Mouse (Mus musculus): Measurements from ENCODE around the gene Mecom.
"Not testable (repeated sequence)": the region's sequence is repeated elsewhere in the genome, so short reads cannot be mapped to it uniquely, and the experiment has no call there.

Mecom gene

DNA sequence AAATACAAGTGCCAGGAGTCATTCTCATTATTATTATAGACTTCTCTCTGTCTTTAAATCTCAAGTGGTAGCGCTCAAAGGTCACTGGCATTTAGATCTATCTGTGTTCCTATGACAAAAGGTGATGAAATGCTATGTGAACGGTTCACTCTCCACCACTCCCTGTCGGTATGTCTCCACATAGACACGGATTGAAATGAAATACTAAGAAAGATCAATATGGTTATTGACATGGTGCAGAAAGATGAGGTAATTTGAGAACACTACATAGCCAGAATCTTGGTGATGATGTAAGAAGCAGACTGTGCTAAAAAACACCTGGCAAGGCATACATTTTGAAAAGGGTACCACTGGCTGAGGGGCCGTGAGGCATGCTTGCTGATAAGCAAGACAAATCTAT, 294.1 kb downstream of the Mecom start:
- DNase-seq (ENCODE audit: low read depth, low spot score), result no peak

DNA sequence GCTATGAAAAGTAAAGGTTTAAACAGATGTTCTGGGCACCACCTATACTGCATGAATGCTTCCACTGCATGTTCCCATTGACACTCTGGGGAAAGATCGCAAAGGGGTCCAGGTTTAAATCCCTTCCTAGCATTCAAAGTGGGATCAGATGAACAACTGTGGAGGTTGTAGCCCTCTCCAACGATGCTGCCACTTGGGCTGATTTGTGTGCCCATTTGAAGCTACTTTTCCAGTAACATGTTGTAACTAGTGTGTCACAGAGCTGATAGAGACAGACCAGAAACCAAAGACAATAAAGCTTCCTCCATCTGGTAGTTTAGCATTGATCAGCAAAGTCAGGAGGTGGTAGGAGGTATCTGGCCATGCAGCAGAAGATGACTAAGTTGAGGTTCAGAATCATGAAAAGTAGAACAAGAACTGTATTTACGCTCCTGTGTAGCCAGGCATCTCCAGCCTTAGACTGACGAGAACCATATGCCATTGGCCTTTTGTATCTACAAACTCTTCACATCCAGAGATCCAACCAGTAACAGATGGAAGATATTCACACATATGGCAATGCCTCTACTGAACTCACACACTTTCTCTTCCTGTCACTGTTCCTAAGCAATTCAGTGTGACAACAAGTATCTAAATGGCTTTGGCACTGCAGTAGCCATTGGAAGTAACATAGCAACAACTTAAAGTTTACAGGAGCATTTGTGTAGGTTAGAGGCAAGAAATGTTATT, 299.0 kb downstream of the Mecom start:
- DNase-seq (ENCODE audit: low read depth, low spot score), result no peak

- no peak for DNase-seq (ENCODE audit: low read depth, low spot score)
Measured at GRCm38 (mm10) chr3:30247256-30247655, 300.6 kb downstream of the Mecom start.

GRCm38 (mm10) chr3:30246431-30247041, 301.3 kb downstream of the Mecom start:
- no peak for DNase-seq (ENCODE audit: low read depth, low spot score)

DNA sequence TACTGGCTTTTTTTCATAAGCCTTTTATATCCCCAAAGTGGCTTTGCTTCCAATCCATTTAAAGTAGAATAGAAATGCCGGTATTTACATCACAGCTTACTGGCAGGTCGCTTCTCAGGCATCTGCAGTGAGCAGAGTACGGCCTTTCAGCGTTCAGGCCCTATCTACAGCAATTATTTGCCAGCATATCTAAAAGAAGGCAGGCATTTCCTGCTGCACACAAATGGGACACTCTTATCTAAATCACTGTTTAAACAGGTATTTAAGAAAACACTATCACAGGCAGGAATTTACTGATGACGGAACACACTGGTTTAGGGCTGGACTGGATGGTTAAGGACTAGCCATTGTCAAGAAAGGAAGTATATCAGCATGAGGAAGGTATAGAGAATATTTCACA, 301.9 kb downstream of the Mecom start:
- no peak for DNase-seq (ENCODE audit: low read depth, low spot score)

DNA sequence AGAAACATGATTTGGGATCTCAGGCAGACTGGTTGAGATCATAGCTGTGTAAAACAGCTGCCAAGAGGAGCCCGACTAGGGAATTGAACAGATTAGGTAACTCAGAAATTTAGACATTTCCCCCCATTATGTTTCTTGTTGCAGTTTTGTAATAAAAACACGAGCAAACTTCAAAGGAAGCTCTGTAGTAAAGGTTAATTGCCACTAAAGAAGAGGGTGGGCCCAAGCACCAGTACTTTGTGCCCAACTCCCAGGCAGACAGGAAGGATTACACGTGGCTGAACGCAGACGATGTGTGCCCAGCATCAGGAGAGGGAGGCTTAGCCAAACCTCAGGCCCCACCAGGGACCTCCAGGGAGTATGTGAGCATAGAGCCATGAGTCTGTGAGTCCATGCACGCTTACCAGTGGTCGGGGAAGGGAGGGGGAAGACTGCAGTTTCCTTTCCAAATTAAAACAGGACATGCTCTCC, 303.4 kb downstream of the Mecom start:
- DNase-seq (ENCODE audit: low read depth, low spot score), result no peak

DNA sequence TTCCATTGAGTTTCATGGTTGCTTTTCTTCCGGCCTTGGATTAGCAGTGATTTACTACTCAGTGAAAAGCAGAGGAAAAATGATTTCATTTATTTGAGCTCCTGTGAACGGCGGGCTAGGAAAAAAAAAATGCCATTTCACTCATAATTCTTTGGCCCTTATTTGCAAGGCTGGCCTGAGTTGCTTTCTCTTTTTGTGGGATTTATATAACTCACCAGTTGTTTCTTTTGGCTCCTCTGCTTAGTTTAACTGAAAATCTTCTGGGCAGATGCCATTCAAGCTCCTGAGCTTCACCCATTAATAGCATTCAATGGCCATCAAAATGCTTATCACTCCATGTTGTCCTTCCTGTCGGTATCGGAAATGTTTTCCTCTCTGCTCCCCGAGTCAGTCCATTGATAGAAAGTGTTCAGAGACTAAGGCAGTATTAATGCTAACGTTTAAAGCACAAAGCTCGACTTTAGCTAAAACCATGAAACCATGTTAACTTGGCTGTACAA, 304.0 kb downstream of the Mecom start:
- no peak for DNase-seq (ENCODE audit: low read depth, low spot score)

- no peak for DNase-seq (ENCODE audit: low read depth, low spot score)
Measured at GRCm38 (mm10) chr3:30239416-30239815, 308.4 kb downstream of the Mecom start.

- no peak for DNase-seq (ENCODE audit: low read depth, low spot score)
Measured at GRCm38 (mm10) chr3:30237493-30237892, 310.3 kb downstream of the Mecom start.

DNA sequence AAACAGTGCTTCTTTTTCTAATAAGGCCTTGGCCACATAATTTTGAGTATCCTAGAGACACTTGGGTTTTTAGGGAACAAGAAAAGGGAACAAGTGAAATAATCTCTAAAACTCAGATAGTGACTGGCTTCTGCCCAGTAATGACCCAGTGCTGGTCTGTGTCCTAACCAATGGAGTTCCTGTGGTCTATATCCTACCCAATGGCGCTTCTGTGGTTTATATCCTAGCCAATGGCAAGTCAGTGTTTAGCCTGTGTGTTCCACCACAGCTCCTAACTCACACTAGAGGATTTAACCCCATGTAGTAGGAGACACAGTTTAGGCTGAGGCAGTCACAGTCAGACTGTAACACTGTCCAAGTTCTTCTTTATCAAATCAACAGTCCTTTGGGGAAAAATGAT, 313.8 kb downstream of the Mecom start:
- no peak for DNase-seq (ENCODE audit: low read depth, low spot score)

DNA sequence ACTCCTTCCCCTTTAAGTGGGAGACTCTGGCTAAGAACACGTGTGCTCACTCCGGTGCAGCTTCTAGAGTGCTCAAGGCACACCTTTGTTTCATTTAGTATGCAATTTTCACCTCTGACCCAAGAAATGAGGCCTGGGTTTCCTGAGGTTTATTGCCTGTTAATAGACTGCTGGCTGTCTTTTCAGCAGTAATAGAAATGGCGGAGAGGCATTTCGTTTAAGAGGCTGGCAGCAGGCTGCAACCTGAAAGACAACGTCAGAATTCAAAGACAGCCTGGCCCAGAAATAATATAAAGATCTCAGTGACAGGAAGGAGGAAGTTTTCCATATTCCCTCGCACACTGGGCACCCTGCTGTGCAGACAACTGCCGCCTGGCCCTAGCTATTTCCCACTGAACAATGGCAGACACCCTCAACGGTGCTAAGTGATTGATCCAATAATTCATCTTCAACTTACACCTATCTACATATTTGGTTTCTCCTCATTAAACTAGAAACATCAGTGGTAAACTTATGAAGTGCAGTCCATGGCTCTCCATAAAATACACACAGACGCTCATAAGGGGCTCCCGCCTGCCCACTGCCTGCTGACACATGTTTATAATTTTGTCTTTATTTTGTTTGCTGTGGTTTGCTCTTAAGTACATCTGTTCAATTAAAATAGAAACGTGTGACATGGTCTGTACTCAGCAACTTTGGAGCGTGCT, 319.7 kb downstream of the Mecom start:
- DNase-seq (ENCODE audit: low read depth, low spot score), result peak; percentile 21

DNA sequence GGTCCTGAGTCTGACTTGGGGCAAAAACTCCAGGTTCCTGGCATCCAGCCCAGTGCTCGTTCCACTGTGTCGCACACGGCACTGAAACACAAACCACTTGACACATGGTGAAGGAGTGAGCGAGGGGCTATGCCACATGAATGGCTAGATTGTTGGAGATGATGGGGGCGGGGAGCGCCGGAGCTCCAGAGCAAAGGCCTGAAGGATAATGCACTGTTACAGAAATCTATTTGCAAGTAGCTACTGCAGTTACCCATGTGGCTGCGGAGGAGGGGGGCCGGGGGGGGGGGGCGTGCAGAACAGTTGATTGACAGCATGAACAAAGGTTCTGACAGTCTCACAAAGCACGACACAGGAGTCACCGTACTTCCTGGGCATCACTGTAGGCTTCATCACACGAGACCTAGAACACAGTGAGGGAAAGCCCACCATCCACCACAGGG, 320.9 kb downstream of the Mecom start:
- DNase-seq (ENCODE audit: low read depth, low spot score), result no peak

GRCm38 (mm10) chr3:30225200-30225599, 322.6 kb downstream of the Mecom start:
- not testable (repeated sequence) for DNase-seq (ENCODE audit: low read depth, low spot score)

GRCm38 (mm10) chr3:30220701-30221412, 327.0 kb downstream of the Mecom start:
- no peak for DNase-seq (ENCODE audit: low read depth, low spot score)

DNA sequence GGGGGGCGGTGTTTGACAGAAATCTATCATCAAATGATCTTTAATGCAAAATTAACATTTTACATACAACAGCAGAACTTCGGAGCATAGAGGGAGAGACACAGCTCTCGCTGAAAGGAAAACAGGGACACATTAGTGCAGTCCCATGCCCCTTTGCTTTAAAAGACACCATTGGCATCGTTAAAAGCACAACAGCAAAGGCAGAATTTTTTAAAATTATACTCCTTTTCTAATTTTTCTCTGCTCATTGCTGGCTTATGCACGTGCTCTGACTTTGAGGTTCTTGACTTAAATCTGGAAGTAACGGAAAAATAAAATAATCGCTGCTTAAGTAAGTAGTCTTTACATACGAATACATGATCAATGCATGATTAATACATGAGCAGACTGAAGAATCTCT, 327.9 kb downstream of the Mecom start:
- no peak for DNase-seq (ENCODE audit: low read depth, low spot score)

DNA sequence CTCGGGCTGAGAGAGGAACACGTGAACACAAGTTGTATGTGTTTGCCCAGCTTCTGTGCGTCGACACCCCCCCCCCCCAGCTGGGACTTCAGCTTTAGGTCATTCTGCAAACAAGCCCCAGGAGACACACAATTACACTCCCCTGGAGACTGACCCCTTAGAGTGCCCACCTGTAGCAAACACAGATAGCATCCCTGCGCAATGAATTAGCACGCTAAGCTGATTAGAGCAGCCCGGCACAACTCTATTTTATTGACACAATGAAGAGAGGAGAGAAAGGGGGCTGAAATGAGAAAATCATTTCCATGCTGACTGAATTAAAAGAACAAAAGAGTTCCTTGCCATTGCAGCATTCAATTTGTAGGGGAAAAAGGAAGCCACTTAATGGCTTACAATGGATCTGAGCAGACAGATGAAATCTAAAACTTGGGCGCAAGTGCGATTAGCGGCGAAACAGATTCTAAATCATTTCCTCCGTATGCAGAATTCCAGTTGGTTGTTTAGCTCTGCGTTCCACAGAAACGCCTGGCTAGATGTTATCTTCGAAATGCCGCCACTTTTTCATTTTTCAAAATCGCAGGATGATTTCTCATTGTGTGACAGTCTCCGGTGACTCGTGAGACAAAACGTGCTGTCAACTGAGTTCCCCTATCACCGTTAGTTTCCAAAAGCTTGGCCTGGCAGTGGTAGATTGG, 328.5 kb downstream of the Mecom start:
- DNase-seq (ENCODE audit: low read depth, low spot score), result no peak

DNA sequence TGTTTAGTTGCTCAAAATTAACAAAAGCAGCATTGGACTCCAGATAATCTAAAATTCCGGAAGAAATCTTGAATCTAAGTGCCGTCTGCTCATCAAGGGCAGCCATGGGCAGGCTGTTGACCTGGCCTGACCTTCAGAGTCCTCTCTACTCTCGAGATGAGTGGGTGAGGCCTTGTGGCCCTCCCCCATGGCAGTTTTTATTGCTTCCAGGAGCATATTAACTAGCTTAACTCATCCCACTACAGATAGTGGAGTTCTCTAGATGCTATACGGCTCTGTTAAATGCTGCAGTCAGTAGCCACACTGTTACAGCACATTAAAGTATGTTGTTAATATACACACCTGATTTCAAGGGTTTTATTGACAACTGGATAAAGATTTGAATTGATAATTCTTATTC, 333.2 kb downstream of the Mecom start:
- DNase-seq (ENCODE audit: low read depth, low spot score), result no peak

- no peak for DNase-seq (ENCODE audit: low read depth, low spot score)
Measured at GRCm38 (mm10) chr3:30213540-30214170, 334.2 kb downstream of the Mecom start.

DNA sequence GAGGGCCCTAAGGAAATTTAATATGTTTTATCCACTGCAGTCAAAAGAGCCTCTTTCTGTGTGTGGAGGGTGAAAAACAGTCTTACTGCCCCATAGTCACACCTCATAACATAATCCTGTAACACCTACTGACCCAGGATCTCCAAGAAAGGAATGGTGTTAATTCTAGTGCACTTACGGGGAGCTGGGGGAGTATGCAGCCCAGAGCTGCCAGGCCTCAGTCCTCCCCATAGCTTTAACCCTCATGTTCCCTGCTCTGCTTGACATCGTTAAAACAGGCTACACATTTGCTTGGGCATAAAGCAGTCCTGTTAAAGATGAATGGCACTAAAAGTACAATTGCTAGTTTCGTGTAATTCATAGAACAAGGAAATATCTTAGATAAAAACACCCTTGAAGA, 335.0 kb downstream of the Mecom start:
- DNase-seq (ENCODE audit: low read depth, low spot score), result no peak

- DNase-seq (ENCODE audit: low read depth, low spot score), result peak; percentile 20
Measured at GRCm38 (mm10) chr3:30209131-30209530, 338.7 kb downstream of the Mecom start.

DNA sequence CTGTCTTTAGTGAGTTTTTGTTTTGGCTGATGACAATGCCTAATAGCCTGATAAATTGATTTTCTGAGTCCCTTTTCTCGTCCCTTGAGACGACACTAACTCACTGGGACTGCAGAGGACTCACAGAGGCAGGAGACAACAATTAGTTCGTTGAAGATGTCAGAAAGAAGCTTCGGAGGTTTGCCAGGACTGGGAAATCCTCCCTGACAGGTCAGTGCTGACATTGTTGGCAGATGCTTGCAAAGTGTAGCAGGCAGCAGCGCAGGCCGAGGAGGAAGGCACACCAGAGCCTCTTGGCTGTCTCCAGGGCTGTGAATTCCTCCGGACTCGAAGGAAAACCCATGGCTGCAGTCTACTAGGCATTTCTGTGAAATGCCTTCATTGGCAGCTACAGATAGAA, 339.9 kb downstream of the Mecom start:
- no peak for DNase-seq (ENCODE audit: low read depth, low spot score)
